Mouse (Mus musculus) liver, embryonic 14.5 days (tissue): ENCODE results near the gene Col5a2. TPM values are rescaled to one million over a fixed set of nuclear protein-coding genes. Genes with fewer than 3 reads are reported as not detected.

Experiments used
- ATAC-seq: fragments of 200-750 bp; cut with Nextera tagmentation; 2 replicates; pipeline ENCODE4 v1.8.0; 2017; ENCODE audit warnings: moderate number of reproducible peaks, mild to moderate bottlenecking, moderate library complexity; ENCODE audit not compliant: insufficient read depth
- DNase-seq, 3 experiments: peaks; one replicate each; pipeline ENCODE4 v3.0.0-alpha.2; 2012 to 2013; ENCODE audit warnings: low read depth in 3 of 3, low spot score in 3 of 3
- H3K27ac ChIP-seq: fragments of 300-500 bp; sonication (generic); 2 replicates; pipeline ENCODE4 v1.5.1; 2014; ENCODE audit warnings: moderate library complexity, mild to moderate bottlenecking, control low read depth, inconsistent platforms
- H3K27me3 ChIP-seq: fragments of 300-500 bp; sonication (generic); 2 replicates; pipeline ENCODE4 v1.6.1; 2014; ENCODE audit warnings: mild to moderate bottlenecking, low read length, moderate library complexity; ENCODE audit not compliant: control insufficient read depth, insufficient read depth
- H3K36me3 ChIP-seq: fragments of 300-500 bp; sonication (generic); replicated peaks from 2 replicates; pipeline ENCODE4 v1.6.1; 2014; ENCODE audit warnings: low read depth; ENCODE audit not compliant: control insufficient read depth, insufficient read depth
- H3K4me1 ChIP-seq, 2 experiments: fragments of 200-500 bp in 1 of 2; fragments of 300-500 bp in 1 of 2; sonication (generic) in 1 of 2; replicated peaks; 2 replicates each; pipeline ENCODE4 v1.6.1; 2012 to 2014; ENCODE audit warnings: antibody characterized with exemption in 1 of 2, inconsistent platforms in 1 of 2, low read length in 1 of 2; ENCODE audit not compliant: control insufficient read depth in 2 of 2, insufficient read depth in 2 of 2
- H3K4me2 ChIP-seq: fragments of 300-500 bp; sonication (generic); 2 replicates; pipeline ENCODE4 v1.6.1; 2014; ENCODE audit warnings: low read depth, mild to moderate bottlenecking, control low read depth, moderate library complexity
- H3K4me3 ChIP-seq, 2 experiments: fragments of 200-500 bp in 1 of 2; fragments of 300-500 bp in 1 of 2; sonication (generic) in 1 of 2; 2 replicates each; pipeline ENCODE4 v1.5.1; 2012 to 2014; ENCODE audit warnings: low read depth in 2 of 2, low read length in 2 of 2, mild to moderate bottlenecking in 2 of 2, control low read depth in 1 of 2, inconsistent platforms in 1 of 2, moderate library complexity in 1 of 2; ENCODE audit not compliant: insufficient read depth in 1 of 2
- H3K9ac ChIP-seq: fragments of 300-500 bp; sonication (generic); replicated peaks from 2 replicates; pipeline ENCODE4 v1.6.1; 2014; ENCODE audit warnings: mild to moderate bottlenecking, control low read depth, moderate library complexity
- H3K9me3 ChIP-seq: fragments of 300-500 bp; sonication (generic); 2 replicates; pipeline ENCODE4 v1.6.1; 2016; ENCODE audit warnings: low read length, mixed read lengths; ENCODE audit not compliant: control insufficient read depth
- CTCF ChIP-seq: IDR thresholded peaks from 2 replicates; pipeline ENCODE4 v1.5.1; 2016; ENCODE audit warnings: antibody characterized with exemption, low read depth, control low read depth
- EP300 ChIP-seq: IDR thresholded peaks from 2 replicates; pipeline ENCODE4 v1.6.1; 2016; ENCODE audit warnings: antibody characterized with exemption, low read depth
- WGBS: fragments of 180-500 bp; shearing (Covaris S2); extraction: QIAGEN DNeasy Blood & Tissue Kit; methylation state at CpG from one replicate; pipeline ENCODE4 v1.1.7; 2014; ENCODE audit not compliant: insufficient replicate concordance; 5-methylcytosine and 5-hydroxymethylcytosine counted together
- polyA plus RNA-seq, 2 experiments: library from polyadenylated mRNA; depleted of rRNA in 1 of 2; stranded (reverse) in 1 of 2; unstranded in 1 of 2; fragments of >200 nt; fragmentation: Nextera tagmentation in 1 of 2; extraction: Ambion mirVana in 1 of 2; gene quantifications; 2 replicates each; pipeline versions ENCODE4 v1.2.1 to v1.2.3; 2012 to 2014

Gene Col5a2
- polyA plus RNA-seq, 2 experiments: 3.8 to 4.2 TPM

- no peak for ATAC-seq
- no peak overlapping the region for H3K4me2 ChIP-seq
- 62% methylated on average over 2 of the region's 2 CpGs for WGBS
- no peaks in the 10 kb centered on the region for H3K9me3 ChIP-seq
- H3K9ac ChIP-seq: no peak overlapping the region
- H3K27ac ChIP-seq: no peak overlapping the region
- H3K36me3 ChIP-seq: no peaks in the 10 kb centered on the region
- H3K27me3 ChIP-seq: no peaks in the 10 kb centered on the region
- TF ChIP-seq EP300 (no peak), CTCF (no peak)
- no peak overlapping the region for H3K4me3 ChIP-seq
- H3K4me1 ChIP-seq: no peaks in the 10 kb centered on the region
- DNase-seq: no peak
Observed at GRCm38 (mm10) chr1:45381866-45382265, 121.2 kb downstream of the Col5a2 start.

GRCm38 (mm10) chr1:45379992-45380690, 122.9 kb downstream of the Col5a2 start:
- ATAC-seq (no peak), DNase-seq (no peak)
- no peak overlapping the region for H3K4me3 ChIP-seq
- no peaks in the 10 kb centered on the region for H3K9me3 ChIP-seq
- no peak overlapping the region for H3K9ac ChIP-seq
- no peak overlapping the region for H3K27ac ChIP-seq
- no peaks in the 10 kb centered on the region for H3K36me3 ChIP-seq
- no peaks in the 10 kb centered on the region for H3K27me3 ChIP-seq
- WGBS: 57% methylated on average over 7 of the region's 7 CpGs
- H3K4me2 ChIP-seq: no peak overlapping the region
- TF ChIP-seq CTCF (no peak), EP300 (no peak)
- no peaks in the 10 kb centered on the region for H3K4me1 ChIP-seq

- WGBS: 17% methylated on average over 1 of the region's 1 CpGs
- no peak overlapping the region for H3K9ac ChIP-seq
- H3K4me2 ChIP-seq: no peak overlapping the region
- ATAC-seq (no peak), DNase-seq (no peak)
- H3K27me3 ChIP-seq: no peaks in the 10 kb centered on the region
- H3K27ac ChIP-seq: no peak overlapping the region
- no peak for TF ChIP-seq EP300
- TF ChIP-seq CTCF: no peak
- H3K4me1 ChIP-seq: no peaks in the 10 kb centered on the region
- no peaks in the 10 kb centered on the region for H3K36me3 ChIP-seq
- no peaks in the 10 kb centered on the region for H3K9me3 ChIP-seq
- H3K4me3 ChIP-seq: no peak overlapping the region
Observed at GRCm38 (mm10) chr1:45365427-45365826, 137.7 kb downstream of the Col5a2 start.

GRCm38 (mm10) chr1:45363274-45363673, 139.8 kb downstream of the Col5a2 start:
- Histone ChIP-seq H3K4me3 (no peak overlapping the region), H3K27me3 (no peaks in the 10 kb centered on the region), H3K4me2 (no peak overlapping the region), H3K27ac (no peak overlapping the region), H3K36me3 (no peaks in the 10 kb centered on the region), H3K9ac (no peak overlapping the region), H3K9me3 (no peaks in the 10 kb centered on the region), H3K4me1 (no peaks in the 10 kb centered on the region)
- TF ChIP-seq CTCF (no peak), EP300 (no peak)
- 63% methylated on average over 2 of the region's 2 CpGs for WGBS
- DNase-seq (no peak), ATAC-seq (no peak)

GRCm38 (mm10) chr1:45359673-45360072, 143.4 kb downstream of the Col5a2 start:
- no peaks in the 10 kb centered on the region for H3K27me3 ChIP-seq
- H3K4me2 ChIP-seq: no peak overlapping the region
- H3K9me3 ChIP-seq: no peaks in the 10 kb centered on the region
- no peak for DNase-seq
- H3K9ac ChIP-seq: no peak overlapping the region
- ATAC-seq: no peak
- no peak overlapping the region for H3K27ac ChIP-seq
- H3K4me3 ChIP-seq: no peak overlapping the region
- WGBS: 70% methylated on average over 2 of the region's 2 CpGs
- TF ChIP-seq CTCF: no peak
- TF ChIP-seq EP300: no peak
- no peaks in the 10 kb centered on the region for H3K36me3 ChIP-seq
- H3K4me1 ChIP-seq: no peaks in the 10 kb centered on the region
